Comparison of ENCODE assay signal across 19 mouse cellular contexts in the genomic region with DNA sequence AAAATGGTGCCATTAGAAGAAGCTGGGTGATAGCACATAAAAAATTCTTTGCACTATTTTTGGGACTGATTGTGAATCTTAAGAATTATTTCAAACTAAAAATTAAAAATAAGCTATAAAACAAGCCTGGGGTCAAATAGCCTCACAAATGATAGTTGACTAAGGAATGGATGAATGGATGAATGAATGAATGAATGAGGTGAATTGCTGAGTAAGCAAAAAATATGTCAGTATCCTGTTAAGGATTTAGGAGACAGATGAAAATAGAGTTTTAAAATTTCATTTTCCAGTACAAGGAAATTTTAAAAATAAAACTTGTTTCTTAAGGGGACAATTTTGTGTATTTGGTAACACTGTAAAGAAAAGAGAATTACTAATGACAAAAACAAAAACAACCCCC.
"Had no signal": no experiment of that assay in that cellular context is flagged by ENCODE, and none has a peak within 500 bp of the region (broad histone marks: within the 10 kb centered on the region; RNA-seq: fewer than 3 reads in every experiment).

No protein-coding gene starts in this region.

- ATAC-seq: liver, postnatal 0 days; midbrain, embryonic 13.5 days; midbrain, embryonic 15.5 days had no signal

- DNase-seq: liver, embryonic 13.5 days; liver, postnatal 0 days; lung, embryonic 14.5 days; lung, postnatal 14 days; lung, postnatal 36 days; right cerebral cortex, postnatal 14 days; right cerebral cortex, postnatal 4 days; thymus, adult 2 months; thymus, postnatal 25 days; thymus, postnatal 4 days had no signal

- H3K27me3 ChIP-seq: liver, embryonic 13.5 days; liver, embryonic 15.5 days; megakaryocyte, embryonic 14.5 days; midbrain, embryonic 15.5 days; neural tube, embryonic 12.5 days; stomach, embryonic 15.5 days had no signal

- H3K27ac ChIP-seq: liver, embryonic 13.5 days; liver, embryonic 15.5 days; macrophage; midbrain, embryonic 13.5 days; midbrain, embryonic 15.5 days; neural tube, embryonic 12.5 days; stomach, embryonic 15.5 days; stomach, postnatal 0 days had no signal

- H3K4me2 ChIP-seq: liver, embryonic 13.5 days; liver, embryonic 15.5 days; lung, embryonic 14.5 days; midbrain, embryonic 11.5 days; midbrain, embryonic 13.5 days; midbrain, embryonic 15.5 days; neural tube, embryonic 12.5 days; stomach, embryonic 15.5 days had no signal

- H3K4me1 ChIP-seq: liver, embryonic 13.5 days; liver, embryonic 15.5 days; megakaryocyte, embryonic 14.5 days; midbrain, embryonic 13.5 days; midbrain, embryonic 15.5 days; neural tube, embryonic 12.5 days; stomach, embryonic 15.5 days had no signal

- H3K9ac ChIP-seq: liver, embryonic 13.5 days; liver, embryonic 15.5 days; liver, postnatal 0 days; lung, embryonic 14.5 days; midbrain, embryonic 13.5 days; midbrain, embryonic 15.5 days; neural tube, embryonic 12.5 days; stomach, embryonic 15.5 days had no signal

- H3K4me3 ChIP-seq: liver, embryonic 13.5 days; liver, embryonic 15.5 days; megakaryocyte, embryonic 14.5 days; midbrain, embryonic 13.5 days; midbrain, embryonic 15.5 days; neural tube, embryonic 12.5 days; stomach, embryonic 15.5 days had no signal

- H3K36me3 ChIP-seq: liver, embryonic 13.5 days; liver, embryonic 15.5 days; midbrain, embryonic 13.5 days; midbrain, embryonic 15.5 days; neural tube, embryonic 12.5 days; stomach, embryonic 15.5 days had no signal

- H3K9me3 ChIP-seq: liver, embryonic 13.5 days; liver, embryonic 15.5 days; megakaryocyte, embryonic 14.5 days; midbrain, embryonic 13.5 days; midbrain, embryonic 15.5 days; neural tube, embryonic 12.5 days; stomach, embryonic 15.5 days had no signal
